Comparison of ENCODE assay signal across 8 mouse cellular contexts in the genomic region with DNA sequence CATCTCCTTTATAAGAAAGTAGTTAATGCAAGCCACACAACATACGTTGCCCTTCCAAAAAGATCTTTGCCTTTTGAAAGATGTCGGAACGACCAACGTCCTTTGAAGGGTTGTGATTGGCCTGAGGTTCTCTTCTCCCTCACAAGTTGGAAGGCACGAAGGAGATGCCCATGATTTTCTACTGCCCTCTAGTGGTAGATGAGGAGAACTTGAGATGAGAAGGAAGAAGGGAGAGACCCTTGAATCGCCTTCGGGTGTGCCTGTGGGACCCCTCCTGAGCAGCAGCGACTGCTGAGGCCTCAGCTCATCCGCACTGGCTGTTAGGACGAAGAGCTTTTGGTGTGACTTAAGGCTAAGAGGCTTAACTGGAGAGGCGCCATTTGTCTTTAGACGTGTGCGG. TPM values are rescaled to one million over a fixed set of nuclear protein-coding genes. Genes with fewer than 3 reads are reported as not detected.
DNase-seq lines count a peak whose midpoint lies in the region; ATAC-seq and TF ChIP-seq lines count a peak whose summit lies in the region.

No protein-coding gene starts in this region.

- no peak overlapping the region for H3K9ac ChIP-seq in heart, adult 2 months (ENCODE audit: low read depth, low read length)
- H3K9ac ChIP-seq in kidney, embryonic 15.5 days = no peak overlapping the region

- WGBS in heart, adult 2 months = 6% methylated on average over 13 of the region's 13 CpGs
- WGBS in kidney, embryonic 15.5 days = 10% methylated on average over 13 of the region's 13 CpGs

- intact Hi-C loops in heart, adult 2 months (cut with DNase I) = loop anchor here (1.0 kb wide), 1 partner anchor 47 kb away; no protein-coding TSS in a partner anchor

- H3K9me3 ChIP-seq in kidney, embryonic 15.5 days (replicated peaks) = no peaks in the 10 kb centered on the region

- peak overlapping the region; percentile 53 for H3K4me2 ChIP-seq in kidney, embryonic 15.5 days

- no peak overlapping the region; the same call in 1 of the 2 replicates for H3K27ac ChIP-seq in heart, adult 2 months
- no peak overlapping the region for H3K27ac ChIP-seq in kidney, embryonic 15.5 days

- no peaks in the 10 kb centered on the region for H3K27me3 ChIP-seq in heart, adult 2 months (ENCODE audit: control insufficient read depth, insufficient read depth, low read length)
- H3K27me3 ChIP-seq in kidney, embryonic 15.5 days = peaks cover 2% of the 10 kb centered on the region; the same call in 1 of the 2 replicates

- no peaks in the 10 kb centered on the region for H3K4me1 ChIP-seq in heart, adult 2 months (ENCODE audit: control insufficient read depth, insufficient read depth, low read length)
- H3K4me1 ChIP-seq in kidney, embryonic 15.5 days = peaks cover 9% of the 10 kb centered on the region

- peak; percentile 34 for DNase-seq in adrenal gland, postnatal 10 days
- no peak for DNase-seq in adrenal gland, adult 8-10 months
- DNase-seq in 416B (ENCODE audit: low read depth) = peak; percentile 82
- DNase-seq in cerebellum, adult 9-10 months = peak; percentile 59
- peak; percentile 33 to 64 for DNase-seq in heart, adult 2 months
- DNase-seq in thymus, postnatal 14 days = peak; percentile 41

- TF ChIP-seq EP300 in heart, adult 2 months (IDR thresholded peaks at IDR 0.05; ENCODE audit: insufficient read depth, low read depth, low read length) = no peak

- H3K79me2 ChIP-seq in heart, adult 2 months (replicated peaks; ENCODE audit: control insufficient read depth, insufficient read depth, low read length) = no peaks in the 10 kb centered on the region

- no peak for TF ChIP-seq POLR2A in heart, adult 2 months (IDR thresholded peaks at IDR 0.05; ENCODE audit: insufficient read depth, low read depth, low read length)

- 0 out of 2 replicates have a peak, but pooled peaks have one; percentile 25 for ATAC-seq in kidney, embryonic 15.5 days (replicated peaks; ENCODE audit: low FRiP score)
- peak; percentile 81 for ATAC-seq in megakaryocyte-erythroid progenitor cell, adult 5-6 weeks (replicated peaks; ENCODE audit: low FRiP score, low TSS enrichment, poor library complexity, severe bottlenecking)

- no peaks in the 10 kb centered on the region for H3K36me3 ChIP-seq in heart, adult 2 months (ENCODE audit: control insufficient read depth, insufficient read depth, low read length)
- no peaks in the 10 kb centered on the region for H3K36me3 ChIP-seq in kidney, embryonic 15.5 days

- peak overlapping the region; percentile 37 for H3K4me3 ChIP-seq in heart, adult 2 months
- peak overlapping the region; percentile 15; the same call in 1 of the 2 replicates for H3K4me3 ChIP-seq in kidney, embryonic 15.5 days (replicated peaks)

- peak; percentile 90 for TF ChIP-seq CTCF in heart, adult 2 months (IDR thresholded peaks at IDR 0.05)

RNA-seq across cellular contexts. Expression of a gene that starts 10.4 kb away (rescaled TPM):
- 10 to 100 TPM; 13.6 to 19.4 TPM for total RNA-seq in adrenal gland, postnatal 10 days (2021)
- 10 to 100 TPM; 16.2 to 26.8 (median 22.2) TPM for total RNA-seq in adrenal gland, adult 8-10 months (2022)
- 1 to 10 TPM; 1.5 to 1.7 TPM for total RNA-seq in heart, adult 2 months (2021)
- 1.1 and 2.5 TPM in 2 replicates for polyA plus RNA-seq in heart, adult 2 months (2012; rRNA removed)
- 4.8 and 6.5 TPM in 2 replicates for polyA plus RNA-seq in kidney, embryonic 15.5 days (2015; fragmentation: Nextera tagmentation; extraction: Ambion mirVana)
- 0.04 TPM in 1 of 2 replicates, not detected in the other for total RNA-seq in megakaryocyte-erythroid progenitor cell, adult 5-6 weeks (2014; fragmentation: Nextera tagmentation)
- not detected in 2 replicates for total RNA-seq in megakaryocyte-erythroid progenitor cell, adult 5-6 weeks (2017)

RNA-seq across cellular contexts. Expression of a gene that starts 10.7 kb away (rescaled TPM):
- total RNA-seq in adrenal gland, postnatal 10 days (2021) = not detected
- not detected for total RNA-seq in adrenal gland, adult 8-10 months (2022)
- total RNA-seq in heart, adult 2 months (2021) = not detected
- not detected in 2 replicates for polyA plus RNA-seq in heart, adult 2 months (2012; rRNA removed)
- not detected in 2 replicates for polyA plus RNA-seq in kidney, embryonic 15.5 days (2015; fragmentation: Nextera tagmentation; extraction: Ambion mirVana)
- total RNA-seq in megakaryocyte-erythroid progenitor cell, adult 5-6 weeks (2014; fragmentation: Nextera tagmentation) = not detected in 2 replicates
- total RNA-seq in megakaryocyte-erythroid progenitor cell, adult 5-6 weeks (2017) = not detected in 2 replicates

RNA-seq across cellular contexts. Expression of a gene that starts 24.2 kb away (rescaled TPM):
- not detected for total RNA-seq in adrenal gland, postnatal 10 days (2021)
- total RNA-seq in adrenal gland, adult 8-10 months (2022) = not detected
- not detected for total RNA-seq in heart, adult 2 months (2021)
- polyA plus RNA-seq in heart, adult 2 months (2012; rRNA removed) = not detected in 2 replicates
- not detected in 2 replicates for polyA plus RNA-seq in kidney, embryonic 15.5 days (2015; fragmentation: Nextera tagmentation; extraction: Ambion mirVana)
- not detected in 2 replicates for total RNA-seq in megakaryocyte-erythroid progenitor cell, adult 5-6 weeks (2014; fragmentation: Nextera tagmentation)
- total RNA-seq in megakaryocyte-erythroid progenitor cell, adult 5-6 weeks (2017) = not detected in 2 replicates

RNA-seq across cellular contexts. Expression of a gene that starts 30.1 kb away (rescaled TPM):
- total RNA-seq in adrenal gland, postnatal 10 days (2021) = 1 to 10 TPM; 3.5 to 4.9 TPM
- 1 to 10 TPM; 4.6 to 8.8 (median 7.5) TPM for total RNA-seq in adrenal gland, adult 8-10 months (2022)
- 1 to 10 TPM; 3.7 to 4.5 TPM for total RNA-seq in heart, adult 2 months (2021)
- polyA plus RNA-seq in heart, adult 2 months (2012; rRNA removed) = 7.1 and 7.5 TPM in 2 replicates
- 5.7 and 7.2 TPM in 2 replicates for polyA plus RNA-seq in kidney, embryonic 15.5 days (2015; fragmentation: Nextera tagmentation; extraction: Ambion mirVana)
- total RNA-seq in megakaryocyte-erythroid progenitor cell, adult 5-6 weeks (2014; fragmentation: Nextera tagmentation) = 3.2 and 3.6 TPM in 2 replicates
- total RNA-seq in megakaryocyte-erythroid progenitor cell, adult 5-6 weeks (2017) = 1.6 and 2.3 TPM in 2 replicates

Comparison
In these comparisons a context has a peak if more than half of its experiments do, and no peak if none do; other contexts are left out.
1. RNA of a gene that starts 10.4 kb away (total RNA-seq): 16.2 to 26.8 TPM in adrenal gland, adult 8-10 months and 13.6 to 19.4 TPM in adrenal gland, postnatal 10 days; 1.5 to 1.7 TPM in heart, adult 2 months and 0.04 TPM in megakaryocyte-erythroid progenitor cell, adult 5-6 weeks; every median in the first group is over 4 times any median in the second.